Mouse (Mus musculus) kidney, embryonic 16.5 days (tissue): ENCODE measurements around the gene Stag1. TPM values are rescaled to one million over a fixed set of nuclear protein-coding genes. Genes with fewer than 3 reads are reported as not detected.
"Not testable (repeated sequence)": the region's sequence is repeated elsewhere in the genome, so short reads cannot be mapped to it uniquely, and the experiment has no call there.

ENCODE experiments used
- ATAC-seq: fragments of 200-750 bp; cut with Nextera tagmentation; 2 replicates; pipeline ENCODE4 v1.8.0; 2017; ENCODE audit warnings: moderate TSS enrichment; ENCODE audit not compliant: low FRiP score, low TSS enrichment
- H3K27ac ChIP-seq: fragments of 300-500 bp; sonication (generic); 2 replicates; pipeline ENCODE4 v1.5.1; 2014; ENCODE audit warnings: low read length
- H3K27me3 ChIP-seq: fragments of 300-500 bp; sonication (generic); 2 replicates; pipeline ENCODE4 v1.6.1; 2014; ENCODE audit warnings: low read length, control low read depth, mixed read lengths; ENCODE audit not compliant: insufficient read depth
- H3K36me3 ChIP-seq: fragments of 300-500 bp; sonication (generic); 2 replicates; pipeline ENCODE4 v1.6.1; 2014; ENCODE audit warnings: low read length, control low read depth, mixed read lengths; ENCODE audit not compliant: insufficient read depth
- H3K4me1 ChIP-seq: fragments of 300-500 bp; sonication (generic); 2 replicates; pipeline ENCODE4 v1.6.1; 2014; ENCODE audit warnings: low read length, control low read depth, mixed read lengths; ENCODE audit not compliant: insufficient read depth
- H3K4me2 ChIP-seq: fragments of 300-500 bp; sonication (generic); replicated peaks from 2 replicates; pipeline ENCODE4 v1.6.1; 2014; ENCODE audit warnings: low read depth, low read length
- H3K4me3 ChIP-seq: fragments of 300-500 bp; sonication (generic); 2 replicates; pipeline ENCODE4 v1.5.1; 2014; ENCODE audit warnings: mild to moderate bottlenecking, low read length
- H3K9ac ChIP-seq: fragments of 300-500 bp; sonication (generic); replicated peaks from 2 replicates; pipeline ENCODE4 v1.6.1; 2014; ENCODE audit warnings: low read length
- H3K9me3 ChIP-seq: fragments of 300-500 bp; sonication (generic); 2 replicates; pipeline ENCODE4 v1.6.1; 2016; ENCODE audit warnings: low read length, control low read depth
- WGBS: fragments of 180-500 bp; shearing (Covaris S2); extraction: QIAGEN DNeasy Blood & Tissue Kit; methylation state at CpG from one replicate; pipeline ENCODE4 v1.1.7; 2014; 5-methylcytosine and 5-hydroxymethylcytosine counted together
- polyA plus RNA-seq: library from polyadenylated mRNA; unstranded; fragments of >200 nt; fragmentation: Nextera tagmentation; extraction: Ambion mirVana; gene quantifications from 2 replicates; pipeline ENCODE4 v1.2.1, GENCODE M21; 2015

The Stag1 gene
- polyA plus RNA-seq, 1 experiment from 2014 or later, result 32.1 TPM

DNA sequence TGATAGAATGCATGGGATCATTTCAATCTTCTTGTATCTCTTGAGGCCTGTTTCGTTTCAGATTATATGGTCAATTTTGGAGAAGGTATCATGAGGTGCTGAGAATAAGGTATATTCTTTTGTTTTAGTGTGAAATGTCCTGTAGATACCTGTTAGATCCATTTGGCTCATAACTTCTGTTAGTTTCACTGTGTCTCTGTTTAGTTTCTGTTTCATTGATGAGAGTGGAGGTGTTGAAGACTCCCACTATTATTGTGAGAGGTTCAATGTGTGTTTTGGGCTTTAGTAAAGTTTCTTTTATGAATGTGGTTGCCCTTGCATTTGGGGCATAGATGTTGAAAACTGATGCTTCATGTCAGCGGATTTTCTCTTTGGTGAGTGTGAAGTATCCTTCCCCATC lies 127.2 kb downstream of the Stag1 start:
- whole genome bisulfite sequencing, result 91% methylated on average over 2 of the region's 2 CpGs
- H3K36me3 ChIP-seq, H3K4me3 ChIP-seq, H3K27me3 ChIP-seq, H3K9me3 ChIP-seq, H3K9ac ChIP-seq, H3K27ac ChIP-seq, ATAC-seq, H3K4me2 ChIP-seq, H3K4me1 ChIP-seq: not testable (repeated sequence)

GRCm38 (mm10) chr9:100731839-100732238 lies 134.2 kb downstream of the Stag1 start:
- H3K36me3 ChIP-seq, result no peaks in the 10 kb centered on the region
- no peak overlapping the region for H3K9ac ChIP-seq
- no peaks in the 10 kb centered on the region for H3K4me1 ChIP-seq
- no peak for ATAC-seq
- H3K9me3 ChIP-seq, result no peaks in the 10 kb centered on the region
- WGBS, result 90% methylated on average over 1 of the region's 1 CpGs
- H3K4me2 ChIP-seq, result no peak overlapping the region
- no peaks in the 10 kb centered on the region for H3K27me3 ChIP-seq
- no peak overlapping the region for H3K27ac ChIP-seq
- H3K4me3 ChIP-seq, result no peak overlapping the region

- Histone ChIP-seq H3K9me3 (no peaks in the 10 kb centered on the region), H3K36me3 (no peaks in the 10 kb centered on the region; the same call in 1 of the 2 replicates), H3K4me1 (no peaks in the 10 kb centered on the region), H3K27ac (no peak overlapping the region), H3K4me2 (no peak overlapping the region), H3K4me3 (no peak overlapping the region), H3K9ac (no peak overlapping the region), H3K27me3 (no peaks in the 10 kb centered on the region)
- ATAC-seq, result no peak
- 80% methylated on average over 6 of the region's 6 CpGs for WGBS
Observed at GRCm38 (mm10) chr9:100733907-100734440, 136.4 kb downstream of the Stag1 start.

- no peaks in the 10 kb centered on the region for H3K4me1 ChIP-seq
- ATAC-seq, result no peak
- H3K36me3 ChIP-seq, result no peaks in the 10 kb centered on the region; the same call in 1 of the 2 replicates
- H3K27me3 ChIP-seq, result no peaks in the 10 kb centered on the region
- no peak overlapping the region for H3K27ac ChIP-seq
- 77% methylated on average over 4 of the region's 4 CpGs for WGBS
- H3K4me2 ChIP-seq, result no peak overlapping the region
- H3K9me3 ChIP-seq, result no peaks in the 10 kb centered on the region
- H3K4me3 ChIP-seq, result no peak overlapping the region
- no peak overlapping the region for H3K9ac ChIP-seq
Observed at GRCm38 (mm10) chr9:100735993-100736645, 138.5 kb downstream of the Stag1 start.

GRCm38 (mm10) chr9:100736646-100737031 lies 139.0 kb downstream of the Stag1 start:
- Histone ChIP-seq H3K9me3 (no peaks in the 10 kb centered on the region), H3K4me1 (no peaks in the 10 kb centered on the region), H3K4me2 (no peak overlapping the region), H3K36me3 (no peaks in the 10 kb centered on the region; the same call in 1 of the 2 replicates), H3K4me3 (no peak overlapping the region), H3K9ac (no peak overlapping the region), H3K27me3 (no peaks in the 10 kb centered on the region), H3K27ac (no peak overlapping the region)
- ATAC-seq, result no peak

- H3K4me3 ChIP-seq, H3K9me3 ChIP-seq, ATAC-seq, H3K27me3 ChIP-seq, H3K4me2 ChIP-seq, H3K4me1 ChIP-seq, H3K9ac ChIP-seq, H3K36me3 ChIP-seq, H3K27ac ChIP-seq: not testable (repeated sequence)
- WGBS, result 77% methylated on average over 2 of the region's 2 CpGs
Observed at GRCm38 (mm10) chr9:100777238-100777637, 179.6 kb downstream of the Stag1 start.

GRCm38 (mm10) chr9:100865984-100866383 lies 268.4 kb downstream of the Stag1 start:
- no peaks in the 10 kb centered on the region for H3K9me3 ChIP-seq
- 83% methylated on average over 4 of the region's 4 CpGs for WGBS
- H3K27ac ChIP-seq, result no peak overlapping the region
- H3K4me1 ChIP-seq, result no peaks in the 10 kb centered on the region
- no peak overlapping the region for H3K4me3 ChIP-seq
- H3K36me3 ChIP-seq, result 0 out of 2 replicates have a peak, but pooled peaks cover 2% of the 10 kb centered on the region
- no peaks in the 10 kb centered on the region for H3K27me3 ChIP-seq
- ATAC-seq, result no peak
- H3K9ac ChIP-seq, result no peak overlapping the region
- H3K4me2 ChIP-seq, result no peak overlapping the region

DNA sequence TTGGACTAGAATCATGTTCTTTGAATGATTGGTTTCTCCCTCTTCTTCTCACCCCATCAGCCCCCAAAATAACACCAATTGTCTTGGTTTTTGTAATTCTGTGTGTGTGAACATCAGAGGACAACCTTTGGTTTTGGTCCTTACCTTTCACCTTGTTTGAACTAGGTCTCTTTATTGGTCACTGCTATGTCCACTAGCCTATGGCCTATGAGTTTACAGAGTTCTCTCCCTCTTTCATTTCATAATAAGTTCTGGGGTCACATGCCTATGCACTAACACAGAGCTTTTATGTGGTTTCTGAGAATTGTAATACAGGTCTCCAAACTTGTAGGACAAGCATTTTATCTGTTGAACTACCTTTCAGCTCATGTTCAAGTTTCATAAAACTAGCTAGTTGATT lies 272.0 kb downstream of the Stag1 start:
- H3K4me2 ChIP-seq, result no peak overlapping the region
- H3K9me3 ChIP-seq, result no peaks in the 10 kb centered on the region
- H3K27me3 ChIP-seq, result no peaks in the 10 kb centered on the region
- no peak overlapping the region for H3K27ac ChIP-seq
- 0 out of 2 replicates have a peak, but pooled peaks cover 2% of the 10 kb centered on the region for H3K36me3 ChIP-seq
- no peaks in the 10 kb centered on the region for H3K4me1 ChIP-seq
- no peak overlapping the region for H3K9ac ChIP-seq
- ATAC-seq, result no peak
- no peak overlapping the region for H3K4me3 ChIP-seq

GRCm38 (mm10) chr9:100896111-100896510 lies 298.5 kb downstream of the Stag1 start:
- H3K36me3 ChIP-seq, result peaks cover 7% of the 10 kb centered on the region
- no peak overlapping the region for H3K27ac ChIP-seq
- no peak overlapping the region for H3K4me3 ChIP-seq

GRCm38 (mm10) chr9:100898042-100898441 lies 300.4 kb downstream of the Stag1 start:
- Histone ChIP-seq H3K9ac (no peak overlapping the region), H3K36me3 (peaks cover 7% of the 10 kb centered on the region), H3K4me2 (no peak overlapping the region), H3K27me3 (no peaks in the 10 kb centered on the region), H3K4me3 (no peak overlapping the region), H3K9me3 (no peaks in the 10 kb centered on the region), H3K27ac (no peak overlapping the region), H3K4me1 (no peaks in the 10 kb centered on the region)
- no peak for ATAC-seq
- WGBS, result 82% methylated on average over 4 of the region's 4 CpGs

More at GRCm38 (mm10) chr9:100896111-100896510, 298.5 kb downstream of the Stag1 start:
- ATAC-seq, result no peak
- no peak overlapping the region for H3K4me2 ChIP-seq
- H3K9ac ChIP-seq, result no peak overlapping the region
- WGBS, result 100% methylated on average over 1 of the region's 1 CpGs
- no peaks in the 10 kb centered on the region for H3K9me3 ChIP-seq
- no peaks in the 10 kb centered on the region for H3K4me1 ChIP-seq
- no peaks in the 10 kb centered on the region for H3K27me3 ChIP-seq
